Mouse (Mus musculus) midbrain, embryonic 10.5 days (tissue): Measurements from ENCODE around the gene Dnmt3a. TPM values are rescaled to one million over a fixed set of nuclear protein-coding genes. Genes with fewer than 3 reads are reported as not detected.
A peak's percentile ranks its signal among the peaks of the same experiment; 100 is the strongest.

Source experiments
- DNase-seq: peaks from one replicate; pipeline ENCODE4 v3.0.0-alpha.2; 2017; ENCODE audit warnings: low spot score
- H3K27ac ChIP-seq: fragments of 300-500 bp; sonication (generic); replicated peaks from 2 replicates; pipeline ENCODE4 v1.5.1; 2016; ENCODE audit warnings: mild to moderate bottlenecking
- H3K27me3 ChIP-seq: fragments of 300-500 bp; sonication (generic); 2 replicates; pipeline ENCODE4 v1.6.1; 2016; ENCODE audit warnings: low read depth, mild to moderate bottlenecking; ENCODE audit not compliant: poor library complexity, severe bottlenecking
- H3K36me3 ChIP-seq: fragments of 300-500 bp; sonication (generic); 2 replicates; pipeline ENCODE4 v1.6.1; 2016; ENCODE audit warnings: mild to moderate bottlenecking, moderate library complexity
- H3K4me1 ChIP-seq: fragments of 300-500 bp; sonication (generic); 2 replicates; pipeline ENCODE4 v1.6.1; 2016
- H3K4me3 ChIP-seq: fragments of 300-500 bp; sonication (generic); 2 replicates; pipeline ENCODE4 v1.5.1; 2016; ENCODE audit warnings: mild to moderate bottlenecking, moderate library complexity
- H3K9me3 ChIP-seq: fragments of 300-500 bp; sonication (generic); replicated peaks from 2 replicates; pipeline ENCODE4 v1.6.1; 2016; ENCODE audit warnings: mild to moderate bottlenecking
- WGBS: fragments of 180-500 bp; shearing (Covaris S2); methylation state at CpG from one replicate; pipeline ENCODE4 v1.1.7; 2016; 5-methylcytosine and 5-hydroxymethylcytosine counted together
- polyA plus RNA-seq: library from polyadenylated mRNA; unstranded; fragments of >200 nt; fragmentation: Nextera tagmentation; extraction: Ambion mirVana; gene quantifications from 2 replicates; pipeline ENCODE4 v1.2.1, GENCODE M21; 2016

Dnmt3a gene
- polyA plus RNA-seq, 1 experiment from 2014 or later: 92.2 TPM

DNA sequence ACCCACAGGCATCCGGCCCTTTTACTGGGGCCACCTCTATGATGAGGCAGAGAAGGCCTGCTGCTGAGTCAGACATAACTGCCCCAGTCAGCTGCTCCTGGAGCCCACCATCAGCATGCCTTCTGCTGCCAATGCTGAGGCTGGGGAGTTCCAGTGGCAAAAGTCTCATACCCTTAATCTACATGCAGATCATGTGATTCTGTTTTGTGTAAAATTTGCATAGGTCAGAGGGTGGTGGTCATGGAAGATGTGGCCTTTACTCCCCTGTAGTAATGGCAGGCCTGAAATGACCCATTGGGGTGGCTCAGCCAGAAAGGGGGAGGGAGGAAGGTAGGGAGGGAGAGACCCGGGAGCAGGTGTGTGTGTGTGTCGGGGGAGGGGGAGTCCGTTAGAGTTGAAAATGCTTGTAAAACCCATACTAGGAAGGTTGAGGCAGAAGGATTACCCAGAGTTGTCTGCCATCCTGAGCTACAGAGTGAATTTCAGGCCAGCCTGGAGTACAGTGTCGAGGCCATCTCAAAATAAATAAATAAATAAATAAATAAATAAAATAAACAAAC lies 16.1 kb upstream of the Dnmt3a start:
- 62% methylated on average over 5 of the region's 5 CpGs for WGBS
- Histone ChIP-seq H3K27me3 (peaks cover 21% of the 10 kb centered on the region), H3K4me1 (peaks cover 50% of the 10 kb centered on the region), H3K27ac (no peak overlapping the region), H3K9me3 (no peaks in the 10 kb centered on the region), H3K36me3 (no peaks in the 10 kb centered on the region), H3K4me3 (no peak overlapping the region)
- DNase-seq: no peak

DNA sequence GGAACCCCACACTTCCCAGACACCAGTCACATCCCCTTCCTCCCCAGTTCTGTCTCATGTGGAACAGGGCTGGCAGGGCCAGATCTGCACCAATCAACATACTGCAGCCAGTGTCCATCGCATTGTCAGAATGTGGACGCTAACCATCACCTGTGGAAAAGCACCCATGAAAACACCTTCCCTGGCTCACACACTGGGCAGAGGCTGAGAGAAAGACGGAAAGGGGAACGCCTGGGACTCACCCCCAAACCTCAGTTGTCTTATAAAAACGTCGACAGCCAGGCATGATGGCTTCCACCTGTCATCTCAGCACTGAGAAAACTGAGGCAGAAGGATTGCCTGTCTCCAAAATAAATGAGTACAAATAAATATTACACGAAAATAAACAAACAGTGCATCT lies 14.6 kb upstream of the Dnmt3a start:
- 64% methylated on average over 7 of the region's 7 CpGs for WGBS

DNA sequence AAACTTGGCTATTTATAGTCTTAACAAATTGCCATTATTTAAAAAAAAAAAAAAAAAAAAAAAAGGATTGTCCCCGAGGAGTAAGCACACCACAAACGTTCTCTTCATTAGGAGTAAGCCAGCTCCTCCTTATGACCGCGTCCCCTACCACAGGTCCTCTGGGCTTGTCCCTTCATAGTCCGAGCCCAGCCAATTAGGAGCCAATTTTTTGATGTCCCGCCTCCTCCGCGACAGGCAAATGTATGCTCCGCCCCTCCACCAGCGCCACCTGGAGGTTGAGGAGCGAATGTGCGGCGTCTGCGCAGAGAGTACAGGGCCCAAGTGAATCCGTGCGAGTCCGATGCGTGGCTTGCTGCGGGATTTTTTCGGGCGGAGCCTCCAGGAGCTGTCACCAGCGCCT lies 14.1 kb upstream of the Dnmt3a start:
- peaks cover 21% of the 10 kb centered on the region for H3K27me3 ChIP-seq
- peak overlapping the region; percentile 49 for H3K4me3 ChIP-seq
- peak overlapping the region; percentile 65 for H3K27ac ChIP-seq
- peaks cover 39% of the 10 kb centered on the region for H3K4me1 ChIP-seq
- no peaks in the 10 kb centered on the region for H3K9me3 ChIP-seq
- DNase-seq: peak; percentile 94
- H3K36me3 ChIP-seq: no peaks in the 10 kb centered on the region
- under 1% methylated on average over 22 of the region's 22 CpGs for WGBS

More for the DNA sequence above, 14.6 kb upstream of the Dnmt3a start:
- Histone ChIP-seq H3K27me3 (peaks cover 21% of the 10 kb centered on the region), H3K4me1 (peaks cover 44% of the 10 kb centered on the region), H3K27ac (no peak overlapping the region), H3K36me3 (no peaks in the 10 kb centered on the region), H3K4me3 (peak overlapping the region; percentile 49), H3K9me3 (no peaks in the 10 kb centered on the region)
- no peak for DNase-seq

DNA sequence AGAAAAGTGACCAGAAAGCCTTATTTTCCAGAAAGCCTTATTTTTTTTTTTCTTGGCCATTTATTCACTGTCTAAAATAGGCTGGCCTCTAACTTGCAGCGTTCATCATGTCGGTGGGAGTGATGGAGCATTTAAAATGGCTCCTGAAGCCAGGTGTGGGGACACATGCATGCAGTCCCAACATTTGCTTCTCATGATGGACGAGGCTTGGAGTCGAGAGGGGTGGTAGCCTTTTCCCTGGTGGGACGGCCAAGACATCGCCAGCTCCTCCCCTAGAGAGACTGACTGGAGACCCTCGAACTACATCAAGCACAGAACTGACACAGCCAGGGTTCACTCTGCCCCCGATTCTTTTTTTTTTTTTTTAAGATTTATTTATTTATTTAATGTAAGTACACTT lies 13.6 kb upstream of the Dnmt3a start:
- DNase-seq: no peak
- 29% methylated on average over 8 of the region's 8 CpGs for WGBS
- Histone ChIP-seq H3K27me3 (peaks cover 21% of the 10 kb centered on the region), H3K27ac (peak overlapping the region; percentile 65), H3K36me3 (no peaks in the 10 kb centered on the region), H3K4me3 (peak overlapping the region; percentile 49), H3K4me1 (peaks cover 34% of the 10 kb centered on the region), H3K9me3 (no peaks in the 10 kb centered on the region)

DNA sequence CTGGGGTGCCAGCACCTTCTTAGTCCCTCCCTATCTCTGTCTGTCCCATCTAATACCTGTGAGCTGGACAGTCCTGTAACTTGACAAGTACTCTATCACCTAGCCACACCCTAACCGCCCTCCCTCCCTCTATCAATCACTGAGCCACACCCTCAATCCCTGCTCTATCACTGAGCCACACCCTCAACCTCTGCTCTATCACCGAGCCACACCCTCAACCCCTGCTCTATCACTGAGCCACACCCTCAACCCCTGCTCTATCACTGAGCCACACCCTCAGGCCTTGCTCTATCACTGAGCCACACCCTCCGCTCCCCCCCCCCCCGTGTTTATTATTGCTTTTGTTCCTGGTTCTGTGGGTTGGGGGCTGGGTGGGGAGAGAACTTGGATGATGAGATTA lies 10.2 kb upstream of the Dnmt3a start:
- Histone ChIP-seq H3K36me3 (no peaks in the 10 kb centered on the region), H3K4me1 (peaks cover 13% of the 10 kb centered on the region), H3K4me3 (no peak overlapping the region), H3K27ac (no peak overlapping the region), H3K27me3 (peaks cover 21% of the 10 kb centered on the region), H3K9me3 (no peaks in the 10 kb centered on the region)
- DNase-seq: no peak
- 48% methylated on average over 4 of the region's 4 CpGs for WGBS

DNA sequence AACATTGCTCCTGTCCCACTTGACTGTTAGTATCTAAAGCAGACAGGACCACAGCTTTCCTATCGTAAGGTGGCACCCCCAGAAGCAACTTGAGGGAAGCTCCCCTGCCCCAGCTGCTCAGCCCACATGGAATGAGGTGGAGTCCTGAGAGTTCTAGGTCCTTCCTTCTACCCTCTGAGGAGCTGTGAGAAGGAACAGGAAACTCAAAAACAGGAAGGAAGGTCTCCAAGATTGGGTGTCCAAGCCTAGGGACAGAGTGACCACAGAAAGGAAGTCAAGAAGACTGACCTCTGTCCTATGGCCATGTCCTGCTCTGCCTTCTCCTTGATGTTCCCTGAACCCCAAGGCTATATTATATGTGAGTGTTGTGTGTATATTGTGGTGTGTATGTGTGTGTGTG lies 6.3 kb upstream of the Dnmt3a start:
- Histone ChIP-seq H3K4me1 (no peaks in the 10 kb centered on the region), H3K36me3 (no peaks in the 10 kb centered on the region)
- 100% methylated on average over 1 of the region's 1 CpGs for WGBS

DNA sequence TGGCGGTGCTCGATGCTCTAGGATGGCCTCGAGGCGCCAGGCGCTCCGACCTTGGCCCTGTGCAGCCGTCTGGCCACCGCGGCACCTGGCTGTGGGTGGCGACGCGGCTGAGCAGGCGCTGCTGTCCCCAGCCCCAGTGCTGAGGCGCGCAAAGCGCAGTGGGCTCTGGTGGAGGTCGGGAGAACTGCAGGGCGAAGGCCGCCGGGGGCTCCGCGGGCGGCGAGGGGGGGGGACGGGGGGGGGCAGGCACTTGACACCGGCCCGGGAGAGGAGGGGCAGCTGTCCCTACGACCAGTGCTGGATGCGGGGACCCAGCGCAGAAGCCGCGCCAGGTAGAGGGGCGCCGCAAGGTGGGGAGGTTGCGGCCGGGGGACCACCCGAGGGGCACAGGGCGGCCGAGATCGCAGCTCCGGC lies 471 bp downstream of the Dnmt3a start:
- H3K27me3 ChIP-seq: peaks cover 71% of the 10 kb centered on the region
- DNase-seq: peak; percentile 81
- under 1% methylated on average over 31 of the region's 41 CpGs for WGBS
- H3K36me3 ChIP-seq: no peaks in the 10 kb centered on the region
- H3K4me3 ChIP-seq: peak overlapping the region; percentile 82
- peaks cover 36% of the 10 kb centered on the region for H3K4me1 ChIP-seq
- peak overlapping the region; percentile 91 for H3K27ac ChIP-seq
- no peaks in the 10 kb centered on the region for H3K9me3 ChIP-seq

More for the DNA sequence above, 6.3 kb upstream of the Dnmt3a start:
- Histone ChIP-seq H3K9me3 (no peaks in the 10 kb centered on the region), H3K4me3 (no peak overlapping the region), H3K27me3 (peaks cover 23% of the 10 kb centered on the region), H3K27ac (no peak overlapping the region)
- DNase-seq: no peak

DNA sequence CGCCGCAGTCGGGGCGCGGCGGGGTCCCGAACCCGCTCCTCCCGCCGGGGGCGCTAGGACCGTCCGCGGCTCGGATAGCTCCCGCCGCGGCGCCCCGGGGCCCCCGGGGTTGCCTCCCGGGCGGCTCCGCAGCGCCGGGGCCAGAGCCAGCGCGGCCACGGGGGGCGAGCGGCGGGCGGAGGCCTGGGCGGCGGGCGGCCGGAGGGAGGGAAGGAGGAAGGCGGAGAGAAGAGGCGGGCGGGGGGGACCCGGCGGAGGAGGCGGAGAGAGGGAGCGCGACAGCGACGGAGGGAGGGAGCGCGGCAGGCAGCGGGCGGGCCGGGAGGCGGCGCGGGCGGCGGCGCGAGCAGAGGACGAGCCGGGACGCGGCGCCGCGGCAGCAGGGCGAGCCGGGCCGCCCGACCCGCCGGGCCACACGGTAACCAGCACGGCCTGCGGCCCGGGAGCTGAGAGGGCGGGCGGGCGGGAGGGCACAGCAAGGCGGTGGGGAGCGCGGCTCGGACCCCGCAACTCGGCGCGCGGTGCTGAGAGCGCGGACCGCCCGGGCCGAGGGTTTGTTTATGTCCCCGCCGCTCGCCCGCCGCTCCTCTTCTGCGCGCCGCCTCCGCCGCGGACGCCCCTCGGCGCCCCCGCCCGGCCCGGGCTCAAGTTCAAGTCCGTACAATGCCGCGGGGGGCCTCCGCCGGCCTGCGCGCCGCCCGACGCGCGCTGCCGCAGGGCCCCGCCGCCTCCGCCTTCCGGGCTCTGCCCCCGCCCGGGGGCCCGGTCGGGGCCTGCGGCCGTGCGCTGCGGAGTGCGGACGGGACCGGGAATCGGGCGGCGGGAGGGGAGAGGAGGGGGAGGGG lies 1.1 kb downstream of the Dnmt3a start:
- Histone ChIP-seq H3K4me3 (peak overlapping the region; percentile 82), H3K27ac (peak overlapping the region; percentile 91), H3K36me3 (no peaks in the 10 kb centered on the region), H3K9me3 (no peaks in the 10 kb centered on the region), H3K27me3 (peaks cover 71% of the 10 kb centered on the region), H3K4me1 (peaks cover 43% of the 10 kb centered on the region)
- under 1% methylated on average over 104 of the region's 141 CpGs for WGBS
- peak; percentile 61 for DNase-seq

DNA sequence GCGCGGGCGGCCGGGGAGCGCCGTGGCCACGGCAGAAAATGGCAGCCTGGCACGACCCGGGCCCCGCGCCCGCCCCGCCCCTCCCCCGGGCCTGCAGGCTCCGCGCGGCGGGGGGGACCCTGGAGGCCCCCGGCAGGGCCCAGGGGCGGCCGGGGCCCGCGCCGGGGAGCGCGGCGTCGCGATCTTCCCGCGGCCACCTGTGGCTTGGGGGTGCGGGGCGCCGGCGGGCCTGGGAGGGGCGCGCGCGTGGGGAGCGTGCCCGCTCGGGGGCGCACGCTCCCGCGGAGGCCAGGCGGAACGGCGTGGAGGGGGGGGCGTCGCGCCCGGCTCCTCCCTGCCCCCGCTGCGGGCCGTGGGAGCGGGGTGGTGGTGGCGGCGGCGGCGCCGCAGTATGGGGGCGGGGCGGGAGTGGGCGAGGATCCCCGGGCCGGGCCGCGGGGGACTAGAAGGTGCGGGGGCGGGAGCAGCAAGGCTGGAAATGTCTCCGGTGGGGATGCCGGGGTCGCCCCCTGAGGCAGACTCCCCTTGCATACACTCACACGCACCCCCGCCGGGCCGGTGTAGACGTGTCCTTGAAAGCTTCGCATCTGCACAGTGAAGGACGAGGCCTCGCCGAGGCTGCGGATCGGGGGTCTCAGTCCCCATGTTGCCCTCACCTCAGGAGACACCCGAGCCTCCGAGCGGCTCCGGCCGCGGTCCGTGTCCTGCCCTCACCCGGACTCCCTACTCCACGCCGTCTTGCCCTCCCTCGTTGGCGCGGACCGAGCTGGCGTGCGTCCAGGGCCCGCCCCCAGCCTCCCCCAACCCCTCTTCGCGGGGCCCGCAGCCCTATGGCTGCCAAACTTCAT lies 2.0 kb downstream of the Dnmt3a start:
- peak; percentile 54 for DNase-seq
- no peaks in the 10 kb centered on the region for H3K9me3 ChIP-seq
- H3K4me3 ChIP-seq: peak overlapping the region; percentile 82
- H3K27ac ChIP-seq: peak overlapping the region; percentile 91
- no peaks in the 10 kb centered on the region for H3K36me3 ChIP-seq
- peaks cover 65% of the 10 kb centered on the region for H3K27me3 ChIP-seq
- peaks cover 50% of the 10 kb centered on the region for H3K4me1 ChIP-seq
- WGBS: 1% methylated on average over 83 of the region's 105 CpGs

DNA sequence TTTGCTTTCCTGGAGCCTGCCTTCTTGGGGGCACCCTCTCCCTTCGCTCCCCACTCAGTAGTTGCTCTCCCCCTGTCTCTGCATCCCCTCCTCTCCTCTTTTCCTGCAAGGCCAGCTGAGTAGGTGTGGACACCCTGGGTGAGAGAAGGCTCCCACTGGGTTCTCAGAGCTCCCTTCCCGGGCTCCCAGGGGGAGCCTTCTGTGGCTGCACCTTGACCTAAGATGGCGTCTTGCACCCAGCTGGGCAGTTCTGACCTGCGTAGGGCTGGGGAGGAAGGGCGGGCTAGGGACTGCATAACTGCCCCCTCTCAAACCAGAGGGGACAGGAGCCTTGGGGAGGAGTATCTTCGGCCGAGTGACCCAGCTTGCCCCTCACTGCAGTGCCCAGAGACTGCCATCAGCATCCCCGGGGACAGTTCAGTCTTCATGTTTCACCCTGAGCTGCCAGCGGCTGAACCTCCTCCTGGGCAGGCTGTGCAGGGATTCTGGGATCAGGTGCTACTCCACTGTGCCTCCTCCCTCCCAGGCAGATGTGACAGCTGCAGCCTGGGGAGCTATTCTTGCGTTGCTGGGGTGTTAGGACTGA lies 2.7 kb downstream of the Dnmt3a start:
- 5% methylated on average over 10 of the region's 10 CpGs for WGBS
- Histone ChIP-seq H3K27ac (peak overlapping the region; percentile 91), H3K27me3 (peaks cover 59% of the 10 kb centered on the region), H3K9me3 (no peaks in the 10 kb centered on the region), H3K36me3 (no peaks in the 10 kb centered on the region), H3K4me3 (peak overlapping the region; percentile 82), H3K4me1 (peaks cover 50% of the 10 kb centered on the region)
- peak; percentile 38 for DNase-seq

DNA sequence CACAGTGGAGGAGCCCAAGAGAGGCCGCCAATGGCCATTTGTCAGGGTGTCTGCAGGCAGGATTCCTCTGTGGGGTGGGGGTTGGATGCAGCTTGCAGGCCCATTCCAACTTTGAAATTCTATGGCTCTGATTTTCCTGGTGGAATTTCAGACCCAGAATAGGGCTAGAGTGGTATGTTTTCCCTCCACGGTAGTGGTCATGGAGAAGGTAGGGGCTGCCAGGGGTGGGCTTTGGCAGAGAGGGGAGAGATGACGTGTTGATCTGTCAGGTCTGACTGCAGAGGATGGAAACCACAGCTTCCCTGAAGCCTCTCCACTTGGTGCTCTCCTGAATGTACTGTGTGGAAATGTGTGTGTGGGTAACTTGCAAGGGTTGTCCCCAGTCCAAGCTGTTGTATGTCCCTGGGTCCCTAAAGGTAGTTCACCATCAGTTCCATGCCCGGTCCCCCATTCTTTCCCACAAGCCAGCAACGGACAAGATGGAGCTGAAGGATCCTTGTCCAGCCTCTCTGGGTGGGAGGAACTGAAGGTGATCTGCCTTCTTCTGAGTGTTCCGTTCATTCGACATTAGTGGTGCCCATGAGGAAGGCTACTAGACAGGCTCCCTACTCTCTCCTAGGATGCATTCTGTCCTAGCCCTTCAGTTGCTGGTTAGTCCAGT lies 3.8 kb downstream of the Dnmt3a start:
- H3K4me3 ChIP-seq: peak overlapping the region; percentile 82; the same call in 1 of the 2 replicates
- H3K9me3 ChIP-seq: no peaks in the 10 kb centered on the region
- WGBS: 74% methylated on average over 7 of the region's 7 CpGs
- H3K27ac ChIP-seq: no peak overlapping the region
- peaks cover 48% of the 10 kb centered on the region for H3K27me3 ChIP-seq
- peaks cover 50% of the 10 kb centered on the region for H3K4me1 ChIP-seq
- H3K36me3 ChIP-seq: no peaks in the 10 kb centered on the region
- DNase-seq: no peak

DNA sequence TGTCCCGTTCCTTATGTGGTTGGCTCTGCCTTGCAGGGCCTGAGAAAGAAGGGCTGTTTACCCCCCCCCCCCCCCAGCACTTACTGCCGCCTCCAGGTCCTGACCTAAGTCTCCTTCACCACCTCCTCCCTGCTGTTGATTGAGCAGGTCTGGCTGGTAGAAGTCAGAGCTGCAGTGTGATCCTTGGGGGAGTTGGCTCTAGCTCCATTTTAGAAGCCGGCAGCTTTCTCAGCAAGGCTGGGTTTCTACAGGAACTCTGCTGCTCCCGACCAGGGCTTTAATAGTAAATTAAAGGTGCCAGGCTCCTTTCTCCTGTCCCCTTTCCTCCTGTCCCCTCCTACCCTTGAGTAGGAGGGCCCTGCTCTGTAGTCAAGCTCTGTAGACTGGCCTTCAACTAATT lies 4.6 kb downstream of the Dnmt3a start:
- no peak overlapping the region for H3K4me3 ChIP-seq
- 53% methylated on average over 4 of the region's 4 CpGs for WGBS
- no peak overlapping the region for H3K27ac ChIP-seq
- no peak for DNase-seq
- H3K27me3 ChIP-seq: peaks cover 40% of the 10 kb centered on the region
- no peaks in the 10 kb centered on the region for H3K36me3 ChIP-seq
- peaks cover 55% of the 10 kb centered on the region for H3K4me1 ChIP-seq
- H3K9me3 ChIP-seq: no peaks in the 10 kb centered on the region
